Mouse (Mus musculus) small intestine, adult 2 months (tissue): ENCODE results near the gene Cfap298. TPM values are rescaled to one million over a fixed set of nuclear protein-coding genes. Genes with fewer than 3 reads are reported as not detected.

Source experiments
- H3K27ac ChIP-seq: fragments of 200-500 bp; 2 replicates; pipeline ENCODE4 v1.5.1; 2012; ENCODE audit warnings: low read depth, low read length, control low read depth, inconsistent platforms; ENCODE audit not compliant: insufficient read depth
- H3K27me3 ChIP-seq: fragments of 200-500 bp; 2 replicates; pipeline ENCODE4 v1.6.1; 2012; ENCODE audit warnings: mild to moderate bottlenecking, moderate library complexity, low read length, inconsistent platforms; ENCODE audit not compliant: control insufficient read depth, insufficient read depth
- H3K36me3 ChIP-seq: fragments of 200-500 bp; 2 replicates; pipeline ENCODE4 v1.6.1; 2012; ENCODE audit warnings: mild to moderate bottlenecking, low read length, control low read depth, inconsistent platforms; ENCODE audit not compliant: control insufficient read depth, insufficient read depth
- H3K4me1 ChIP-seq: fragments of 200-500 bp; 2 replicates; pipeline ENCODE4 v1.6.1; 2012; ENCODE audit warnings: low read length, inconsistent platforms, mixed read lengths; ENCODE audit not compliant: control insufficient read depth, insufficient read depth, insufficient read length
- H3K4me3 ChIP-seq: fragments of 200-500 bp; 2 replicates; pipeline ENCODE4 v1.5.1; 2012; ENCODE audit warnings: low read depth, mild to moderate bottlenecking, control low read depth, inconsistent platforms, low read length, moderate library complexity
- CTCF ChIP-seq: fragments of 200-500 bp; IDR thresholded peaks from 2 replicates; pipeline ENCODE4 v1.5.1; 2012; ENCODE audit warnings: low read depth, mild to moderate bottlenecking, control low read depth, inconsistent platforms, low read length, moderate library complexity, mixed read lengths; ENCODE audit not compliant: insufficient replicate concordance, insufficient read length; ENCODE audit errors: extremely low read depth
- POLR2A ChIP-seq: fragments of 200-500 bp; IDR thresholded peaks from 2 replicates; pipeline ENCODE4 v1.6.1; 2012; ENCODE audit warnings: low read depth, mild to moderate bottlenecking, control low read depth, inconsistent platforms, low read length, moderate library complexity
- WGBS: fragments of 180-500 bp; shearing (Covaris S2); methylation state at CpG from one replicate; pipeline ENCODE4 v1.1.7; 2018; 5-methylcytosine and 5-hydroxymethylcytosine counted together
- polyA plus RNA-seq: library from polyadenylated mRNA; depleted of rRNA; stranded (reverse); fragments of >200 nt; gene quantifications from 2 replicates; pipeline ENCODE4 v1.2.3, GENCODE M21; 2012

Gene Cfap298
- polyA plus RNA-seq, 1 experiment: 19.2 TPM

- WGBS: 78% methylated on average over 17 of the region's 17 CpGs
- H3K27ac ChIP-seq: no peak overlapping the region
- no peaks in the 10 kb centered on the region for H3K27me3 ChIP-seq
- no peaks in the 10 kb centered on the region for H3K4me1 ChIP-seq
- no peak for TF ChIP-seq CTCF
- no peak for TF ChIP-seq POLR2A
- no peak overlapping the region for H3K4me3 ChIP-seq
- H3K36me3 ChIP-seq: no peaks in the 10 kb centered on the region
These were observed 23.9 kb downstream of the Cfap298 start for GRCm38 (mm10) chr16:90910855-90911533.

- Histone ChIP-seq H3K4me1 (no peaks in the 10 kb centered on the region), H3K4me3 (no peak overlapping the region), H3K27me3 (no peaks in the 10 kb centered on the region), H3K27ac (no peak overlapping the region), H3K36me3 (no peaks in the 10 kb centered on the region)
- no peak for TF ChIP-seq CTCF
- TF ChIP-seq POLR2A: no peak
- WGBS: 62% methylated on average over 7 of the region's 7 CpGs
These were observed 27.7 kb downstream of the Cfap298 start for GRCm38 (mm10) chr16:90907250-90907649.

- H3K4me3 ChIP-seq: no peak overlapping the region
- 49% methylated on average over 5 of the region's 5 CpGs for WGBS
- H3K4me1 ChIP-seq: no peaks in the 10 kb centered on the region
- H3K36me3 ChIP-seq: no peaks in the 10 kb centered on the region
- H3K27me3 ChIP-seq: no peaks in the 10 kb centered on the region
- H3K27ac ChIP-seq: no peak overlapping the region
- TF ChIP-seq CTCF (no peak), POLR2A (no peak)
These were observed 31.6 kb downstream of the Cfap298 start for GRCm38 (mm10) chr16:90903300-90903699.

- no peaks in the 10 kb centered on the region for H3K27me3 ChIP-seq
- 56% methylated on average over 4 of the region's 4 CpGs for WGBS
- no peak overlapping the region for H3K27ac ChIP-seq
- no peak overlapping the region for H3K4me3 ChIP-seq
- TF ChIP-seq POLR2A (no peak), CTCF (no peak)
- no peaks in the 10 kb centered on the region for H3K4me1 ChIP-seq
- H3K36me3 ChIP-seq: no peaks in the 10 kb centered on the region
These were observed 33.5 kb downstream of the Cfap298 start for GRCm38 (mm10) chr16:90901364-90901763.

GRCm38 (mm10) chr16:90899498-90899897 is 35.4 kb downstream of the Cfap298 start:
- H3K27ac ChIP-seq: no peak overlapping the region
- H3K4me3 ChIP-seq: no peak overlapping the region
- 29% methylated on average over 12 of the region's 12 CpGs for WGBS
- no peaks in the 10 kb centered on the region for H3K36me3 ChIP-seq
- H3K4me1 ChIP-seq: no peaks in the 10 kb centered on the region
- no peak for TF ChIP-seq CTCF
- TF ChIP-seq POLR2A: no peak
- no peaks in the 10 kb centered on the region for H3K27me3 ChIP-seq

GRCm38 (mm10) chr16:90897651-90898050 is 37.3 kb downstream of the Cfap298 start:
- 90% methylated on average over 3 of the region's 3 CpGs for WGBS
- H3K27ac ChIP-seq: no peak overlapping the region
- no peak overlapping the region for H3K4me3 ChIP-seq
- no peaks in the 10 kb centered on the region for H3K27me3 ChIP-seq
- TF ChIP-seq CTCF (no peak), POLR2A (no peak)
- no peaks in the 10 kb centered on the region for H3K36me3 ChIP-seq
- no peaks in the 10 kb centered on the region for H3K4me1 ChIP-seq

- 40% methylated on average over 9 of the region's 9 CpGs for WGBS
- no peak for TF ChIP-seq CTCF
- no peak for TF ChIP-seq POLR2A
- H3K4me1 ChIP-seq: no peaks in the 10 kb centered on the region
- no peaks in the 10 kb centered on the region for H3K36me3 ChIP-seq
- H3K27me3 ChIP-seq: no peaks in the 10 kb centered on the region
- no peak overlapping the region for H3K27ac ChIP-seq
- H3K4me3 ChIP-seq: no peak overlapping the region
These were observed 41.1 kb downstream of the Cfap298 start for GRCm38 (mm10) chr16:90893792-90894191.
